Mouse (Mus musculus) heart, embryonic 12.5 days (tissue): ENCODE results near the gene Stac2. TPM values are rescaled to one million over a fixed set of nuclear protein-coding genes. Genes with fewer than 3 reads are reported as not detected.

ENCODE experiments used
- ATAC-seq: fragments of 200-750 bp; cut with Nextera tagmentation; 2 replicates; pipeline ENCODE4 v1.8.0; 2017; ENCODE audit warnings: moderate TSS enrichment, moderate library complexity; ENCODE audit not compliant: insufficient number of reproducible peaks, low FRiP score
- H3K27ac ChIP-seq: fragments of 300-500 bp; sonication (generic); 2 replicates; pipeline ENCODE4 v1.5.1; 2016; ENCODE audit warnings: mild to moderate bottlenecking, moderate library complexity; ENCODE audit not compliant: poor library complexity, severe bottlenecking
- H3K27me3 ChIP-seq: fragments of 300-500 bp; sonication (generic); replicated peaks from 2 replicates; pipeline ENCODE4 v1.6.1; 2016; ENCODE audit warnings: mild to moderate bottlenecking, moderate library complexity
- H3K36me3 ChIP-seq: fragments of 300-500 bp; sonication (generic); 2 replicates; pipeline ENCODE4 v1.6.1; 2016; ENCODE audit warnings: mild to moderate bottlenecking, moderate library complexity
- H3K4me1 ChIP-seq: fragments of 300-500 bp; sonication (generic); replicated peaks from 2 replicates; pipeline ENCODE4 v1.6.1; 2016; ENCODE audit warnings: mild to moderate bottlenecking
- H3K4me2 ChIP-seq: fragments of 300-500 bp; sonication (generic); 2 replicates; pipeline ENCODE4 v1.6.1; 2016; ENCODE audit warnings: mild to moderate bottlenecking, moderate library complexity
- H3K4me3 ChIP-seq: fragments of 300-500 bp; sonication (generic); 2 replicates; pipeline ENCODE4 v1.5.1; 2016; ENCODE audit warnings: mild to moderate bottlenecking
- H3K9ac ChIP-seq: fragments of 300-500 bp; sonication (generic); 2 replicates; pipeline ENCODE4 v1.6.1; 2016; ENCODE audit warnings: mild to moderate bottlenecking, moderate library complexity
- H3K9me3 ChIP-seq: fragments of 300-500 bp; sonication (generic); replicated peaks from 2 replicates; pipeline ENCODE4 v1.6.1; 2016; ENCODE audit warnings: mild to moderate bottlenecking, moderate library complexity
- WGBS: fragments of 180-500 bp; shearing (Covaris S2); methylation state at CpG from one replicate; pipeline ENCODE4 v1.1.7; 2016; 5-methylcytosine and 5-hydroxymethylcytosine counted together
- polyA plus RNA-seq: library from polyadenylated mRNA; unstranded; fragments of >200 nt; fragmentation: Nextera tagmentation; extraction: Ambion mirVana; gene quantifications from 2 replicates; pipeline ENCODE4 v1.2.1, GENCODE M21; 2016

The Stac2 gene
- polyA plus RNA-seq, 1 experiment from 2014 or later, result 0.47 TPM

DNA sequence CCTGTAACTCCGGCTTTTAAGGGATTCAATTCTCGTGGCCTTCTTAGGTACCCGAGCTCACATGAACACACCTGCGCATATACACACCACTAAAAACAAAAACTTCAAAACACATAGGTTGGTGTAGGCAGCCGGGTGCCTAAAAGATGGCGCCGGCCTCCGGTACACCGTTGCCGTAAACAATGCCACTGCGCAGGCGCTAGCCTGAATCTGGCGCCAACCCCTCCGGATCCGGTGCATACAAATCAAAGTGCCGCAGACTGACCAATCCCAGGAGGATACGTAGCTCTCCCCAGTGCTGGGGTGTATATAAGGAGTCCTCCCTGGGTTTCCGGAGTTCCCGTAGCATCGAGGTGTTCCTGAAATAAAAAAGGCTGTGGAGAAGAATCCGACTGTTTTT is 14.0 kb upstream of the Stac2 start:
- Histone ChIP-seq H3K36me3 (no peaks in the 10 kb centered on the region), H3K4me1 (no peaks in the 10 kb centered on the region; the same call in 1 of the 2 replicates), H3K9ac (no peak overlapping the region), H3K4me3 (no peak overlapping the region), H3K9me3 (peaks cover 11% of the 10 kb centered on the region), H3K27ac (no peak overlapping the region), H3K4me2 (no peak overlapping the region), H3K27me3 (peaks cover 5% of the 10 kb centered on the region; the same call in 1 of the 2 replicates)
- WGBS, result 89% methylated on average over 21 of the region's 21 CpGs
- no peak for ATAC-seq

DNA sequence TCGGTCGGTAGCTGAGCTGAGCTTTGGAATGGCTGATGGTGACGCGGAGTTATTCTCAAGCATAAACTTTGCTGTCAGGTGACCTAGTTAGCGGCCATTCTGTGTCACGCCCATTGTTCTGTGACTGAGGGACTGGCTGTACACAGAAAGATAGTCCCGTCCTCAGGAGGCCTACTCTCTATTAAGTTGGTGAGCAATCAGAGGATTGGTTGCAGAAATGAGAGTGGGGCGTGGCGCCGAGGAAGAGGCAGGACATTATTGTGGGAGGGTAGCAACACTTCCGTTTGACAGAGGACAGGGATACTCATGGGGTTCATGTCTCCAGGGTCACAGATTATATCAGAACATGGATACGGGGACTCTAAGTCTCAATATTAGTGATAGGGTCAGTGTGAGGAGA is 12.9 kb upstream of the Stac2 start:
- H3K4me1 ChIP-seq, result no peaks in the 10 kb centered on the region; the same call in 1 of the 2 replicates
- no peak overlapping the region for H3K9ac ChIP-seq
- WGBS, result 88% methylated on average over 12 of the region's 12 CpGs
- H3K27ac ChIP-seq, result no peak overlapping the region
- no peak overlapping the region for H3K4me3 ChIP-seq
- H3K36me3 ChIP-seq, result no peaks in the 10 kb centered on the region
- H3K27me3 ChIP-seq, result peaks cover 5% of the 10 kb centered on the region; the same call in 1 of the 2 replicates
- H3K4me2 ChIP-seq, result no peak overlapping the region
- no peak for ATAC-seq
- peaks cover 11% of the 10 kb centered on the region for H3K9me3 ChIP-seq

DNA sequence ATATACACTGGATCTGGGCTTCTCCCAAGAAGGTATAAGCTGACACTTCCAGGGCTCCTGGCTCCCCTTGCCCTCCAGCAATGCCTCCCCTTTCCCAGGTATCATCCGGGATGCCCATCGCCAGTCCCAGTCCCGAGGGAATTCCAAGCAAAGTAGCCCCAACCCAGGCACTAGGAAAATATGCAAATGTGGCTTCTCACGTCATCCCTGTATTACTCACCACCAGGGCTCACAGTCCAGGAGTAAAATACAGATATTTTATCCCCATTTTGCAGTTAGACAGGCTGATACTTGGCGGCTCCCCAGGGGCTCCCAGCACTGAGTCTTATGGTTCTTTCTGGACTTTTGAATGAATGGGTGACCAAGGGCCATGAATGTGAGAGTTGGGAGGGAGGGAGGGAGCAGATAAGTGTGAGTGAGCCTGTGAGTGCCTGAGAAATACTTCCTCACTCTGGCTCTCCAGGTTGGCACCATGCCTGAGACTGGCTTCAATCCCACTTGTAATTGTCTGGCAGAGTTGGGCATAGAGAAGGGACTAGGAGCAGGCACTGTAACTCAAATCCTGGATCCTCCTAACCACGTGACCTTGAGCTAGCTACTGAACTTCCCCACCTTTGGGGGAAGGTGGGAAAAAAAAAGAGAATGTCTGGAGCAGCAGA is 8.8 kb upstream of the Stac2 start:
- Histone ChIP-seq H3K27ac (no peak overlapping the region), H3K9ac (no peak overlapping the region), H3K4me2 (no peak overlapping the region), H3K9me3 (peaks cover 5% of the 10 kb centered on the region), H3K4me3 (no peak overlapping the region), H3K36me3 (no peaks in the 10 kb centered on the region), H3K4me1 (peaks cover 6% of the 10 kb centered on the region), H3K27me3 (peaks cover 15% of the 10 kb centered on the region)
- 37% methylated on average over 6 of the region's 6 CpGs for WGBS
- no peak for ATAC-seq

DNA sequence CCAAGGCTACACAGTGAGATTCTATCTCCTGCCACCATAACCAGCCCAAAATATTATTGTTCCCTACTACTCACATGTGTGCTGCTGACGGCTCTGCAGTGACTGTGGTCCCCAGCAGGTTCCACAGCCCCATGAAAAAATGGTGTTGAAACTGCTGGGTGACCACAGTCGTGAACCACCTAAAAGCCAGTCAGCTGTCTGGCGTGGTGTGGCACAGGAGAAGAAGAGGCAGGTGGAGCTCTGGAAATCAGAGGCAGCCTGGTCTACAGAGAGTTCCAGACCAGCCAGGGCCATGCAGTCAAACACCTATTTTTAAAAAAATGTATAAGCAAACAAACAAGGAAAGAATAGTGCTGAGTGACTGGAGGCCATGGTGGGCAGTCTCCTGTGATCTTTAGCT is 8.2 kb upstream of the Stac2 start:
- Histone ChIP-seq H3K9me3 (no peaks in the 10 kb centered on the region), H3K4me2 (no peak overlapping the region), H3K27me3 (peaks cover 17% of the 10 kb centered on the region), H3K4me3 (no peak overlapping the region), H3K4me1 (peaks cover 7% of the 10 kb centered on the region), H3K27ac (no peak overlapping the region), H3K36me3 (no peaks in the 10 kb centered on the region), H3K9ac (no peak overlapping the region)
- WGBS, result 71% methylated on average over 3 of the region's 3 CpGs
- no peak for ATAC-seq

DNA sequence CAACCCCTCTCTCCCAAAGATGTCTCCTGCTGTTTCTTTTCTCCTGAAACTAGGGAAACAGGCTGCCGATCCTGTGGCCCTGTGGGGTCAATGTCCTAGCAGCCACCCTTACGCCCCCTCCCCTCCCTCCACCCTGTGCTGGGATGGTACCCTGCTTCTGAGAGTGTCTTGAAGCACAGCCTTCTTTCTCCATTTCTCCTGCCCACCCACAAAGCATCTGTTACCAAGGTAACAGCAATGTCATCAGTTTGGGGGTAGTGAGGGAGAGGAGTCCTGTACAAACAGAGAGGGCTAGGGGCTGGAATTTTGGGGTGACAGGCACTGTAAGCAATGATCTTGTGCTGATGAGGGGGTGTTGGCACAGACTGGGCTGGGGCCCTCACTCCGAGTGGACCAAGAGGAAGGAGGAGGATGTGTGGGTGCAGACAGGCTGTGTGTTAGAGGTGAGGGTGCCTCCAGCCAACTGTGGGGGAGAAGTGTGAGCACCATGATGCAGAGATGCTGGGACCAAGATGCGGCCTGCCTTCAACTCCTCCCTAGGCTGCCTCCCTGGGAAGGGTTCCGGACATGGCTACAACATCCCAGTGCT is 6.9 kb upstream of the Stac2 start:
- Histone ChIP-seq H3K27ac (no peak overlapping the region), H3K4me2 (no peak overlapping the region), H3K4me1 (peaks cover 7% of the 10 kb centered on the region), H3K36me3 (no peaks in the 10 kb centered on the region), H3K4me3 (no peak overlapping the region), H3K27me3 (peaks cover 20% of the 10 kb centered on the region), H3K9ac (no peak overlapping the region), H3K9me3 (no peaks in the 10 kb centered on the region)
- WGBS, result 65% methylated on average over 5 of the region's 5 CpGs
- ATAC-seq, result no peak

DNA sequence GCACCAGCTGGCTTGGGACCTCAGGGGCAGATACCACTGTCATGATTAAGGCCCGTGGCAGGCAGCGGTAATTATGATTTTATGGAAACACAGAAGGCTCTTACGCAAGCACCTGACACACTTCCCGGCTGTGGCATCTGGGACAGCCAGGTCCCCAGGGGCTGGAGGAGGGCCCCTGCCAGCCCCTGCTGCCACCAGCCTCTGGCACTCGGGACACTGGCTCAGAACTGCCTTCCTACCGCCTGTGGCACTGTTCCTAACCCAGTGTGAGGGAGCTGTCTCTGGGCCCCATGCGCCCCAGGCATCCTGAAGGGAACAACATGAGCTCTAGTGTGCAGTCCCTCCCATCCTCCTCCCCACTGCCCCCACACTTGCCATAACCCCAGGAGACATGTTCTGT is 6.4 kb upstream of the Stac2 start:
- ATAC-seq, result no peak
- Histone ChIP-seq H3K4me1 (peaks cover 7% of the 10 kb centered on the region), H3K4me2 (no peak overlapping the region), H3K27me3 (peaks cover 24% of the 10 kb centered on the region), H3K9ac (no peak overlapping the region), H3K9me3 (no peaks in the 10 kb centered on the region), H3K27ac (no peak overlapping the region), H3K4me3 (no peak overlapping the region), H3K36me3 (no peaks in the 10 kb centered on the region)
- WGBS, result 68% methylated on average over 7 of the region's 7 CpGs

DNA sequence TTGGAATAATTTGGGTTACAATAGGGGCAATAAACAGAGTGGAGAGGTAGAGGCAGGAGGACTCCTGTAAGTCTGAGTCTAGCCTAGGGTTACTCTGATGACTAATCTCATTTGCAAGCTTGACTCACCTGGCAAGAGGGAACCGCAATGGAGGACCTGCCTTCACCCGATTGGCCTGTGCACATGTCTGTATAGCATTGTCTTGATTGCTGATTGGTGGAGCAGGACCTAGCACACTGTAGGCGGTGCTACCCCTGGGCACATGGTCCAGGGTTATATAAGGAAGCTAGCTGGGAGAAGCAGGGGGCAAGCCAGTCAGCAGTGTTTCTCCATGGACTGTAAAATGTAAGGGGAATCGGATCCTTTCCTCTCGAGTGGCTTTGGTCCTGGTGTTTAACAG is 4.7 kb upstream of the Stac2 start:
- no peak for ATAC-seq
- no peak overlapping the region for H3K27ac ChIP-seq
- H3K9me3 ChIP-seq, result no peaks in the 10 kb centered on the region
- peaks cover 10% of the 10 kb centered on the region for H3K4me1 ChIP-seq
- peaks cover 31% of the 10 kb centered on the region for H3K27me3 ChIP-seq
- H3K9ac ChIP-seq, result no peak overlapping the region
- WGBS, result 80% methylated on average over 5 of the region's 5 CpGs
- H3K36me3 ChIP-seq, result no peaks in the 10 kb centered on the region
- no peak overlapping the region for H3K4me2 ChIP-seq
- no peak overlapping the region for H3K4me3 ChIP-seq

DNA sequence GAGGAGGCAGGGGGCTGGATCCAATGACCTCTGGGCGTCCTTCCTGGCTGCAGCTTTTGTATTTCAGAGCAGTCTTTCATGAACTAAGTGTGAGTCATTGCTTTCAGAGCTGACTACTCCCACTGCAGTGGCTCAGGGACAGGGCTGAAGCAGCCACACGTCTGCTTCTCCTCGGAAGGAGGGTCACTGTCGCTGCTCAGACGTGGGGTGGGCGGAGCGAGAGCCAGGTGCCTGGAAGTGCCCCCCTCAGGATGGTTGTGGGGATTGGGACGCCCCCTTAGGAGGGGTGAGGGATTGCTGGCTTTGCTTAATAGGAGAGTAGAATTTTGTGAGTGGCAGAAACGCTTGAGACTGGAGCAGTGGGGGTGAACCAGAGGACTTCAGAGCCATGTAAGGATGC is 4.2 kb upstream of the Stac2 start:
- no peaks in the 10 kb centered on the region for H3K9me3 ChIP-seq
- peak overlapping the region; percentile 46 for H3K4me2 ChIP-seq
- 22% methylated on average over 9 of the region's 9 CpGs for WGBS
- no peak overlapping the region for H3K27ac ChIP-seq
- H3K4me3 ChIP-seq, result no peak overlapping the region
- H3K9ac ChIP-seq, result 0 out of 2 replicates have a peak overlapping the region, but pooled peaks have one; percentile 44
- peaks cover 37% of the 10 kb centered on the region for H3K27me3 ChIP-seq
- 0 out of 2 replicates have a peak, but pooled peaks have one; percentile 16 for ATAC-seq
- peaks cover 14% of the 10 kb centered on the region for H3K4me1 ChIP-seq
- no peaks in the 10 kb centered on the region for H3K36me3 ChIP-seq

DNA sequence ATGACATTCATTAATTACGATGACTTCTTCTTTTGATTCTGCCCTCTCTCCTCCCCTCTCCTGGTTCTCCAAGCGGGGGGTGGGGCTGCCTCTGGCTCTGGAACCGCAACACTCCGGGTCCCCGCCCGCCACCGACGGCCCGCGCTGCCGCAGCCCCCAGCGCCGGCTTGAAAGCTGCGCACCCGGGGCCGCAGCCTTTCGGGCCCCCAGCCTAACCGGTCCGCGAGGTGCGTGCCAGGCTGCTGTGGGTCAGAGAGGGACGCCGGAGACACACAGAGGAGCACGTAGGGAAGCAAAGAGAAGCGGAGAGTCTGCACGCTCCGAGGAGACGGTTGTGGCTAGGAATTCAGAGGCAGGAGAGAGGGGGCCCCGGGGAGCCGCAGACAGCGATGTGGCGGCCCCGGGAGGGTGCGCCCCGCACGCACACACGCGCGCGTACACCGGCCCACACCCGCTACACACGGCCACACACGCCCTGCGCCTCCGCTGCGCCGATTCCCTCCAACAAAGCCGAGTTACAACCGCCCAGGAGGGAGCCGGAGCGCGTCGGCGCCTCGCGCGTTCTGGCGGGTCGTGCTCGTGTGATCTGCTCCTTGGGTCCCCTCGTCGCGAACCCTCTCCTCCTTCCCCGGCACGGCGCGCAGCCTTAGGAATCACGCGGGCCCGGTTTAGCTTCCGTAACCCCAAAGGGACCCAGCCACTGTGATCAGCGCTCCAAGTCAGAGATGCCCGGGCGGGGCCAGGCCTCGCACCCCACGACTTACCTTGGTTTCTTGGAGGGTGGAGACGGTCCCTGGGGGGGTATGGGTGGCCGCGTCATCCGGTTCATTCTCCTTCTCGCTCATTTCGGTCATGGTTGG is 903 bp downstream of the Stac2 start:
- WGBS, result under 1% methylated on average over 83 of the region's 83 CpGs
- H3K27ac ChIP-seq, result no peak overlapping the region
- H3K9ac ChIP-seq, result peak overlapping the region; percentile 68
- ATAC-seq, result no peak
- peaks cover 32% of the 10 kb centered on the region for H3K4me1 ChIP-seq
- peak overlapping the region; percentile 53 for H3K4me3 ChIP-seq
- peak overlapping the region; percentile 83 for H3K4me2 ChIP-seq
- H3K27me3 ChIP-seq, result peaks cover 77% of the 10 kb centered on the region
- H3K9me3 ChIP-seq, result no peaks in the 10 kb centered on the region
- no peaks in the 10 kb centered on the region for H3K36me3 ChIP-seq

DNA sequence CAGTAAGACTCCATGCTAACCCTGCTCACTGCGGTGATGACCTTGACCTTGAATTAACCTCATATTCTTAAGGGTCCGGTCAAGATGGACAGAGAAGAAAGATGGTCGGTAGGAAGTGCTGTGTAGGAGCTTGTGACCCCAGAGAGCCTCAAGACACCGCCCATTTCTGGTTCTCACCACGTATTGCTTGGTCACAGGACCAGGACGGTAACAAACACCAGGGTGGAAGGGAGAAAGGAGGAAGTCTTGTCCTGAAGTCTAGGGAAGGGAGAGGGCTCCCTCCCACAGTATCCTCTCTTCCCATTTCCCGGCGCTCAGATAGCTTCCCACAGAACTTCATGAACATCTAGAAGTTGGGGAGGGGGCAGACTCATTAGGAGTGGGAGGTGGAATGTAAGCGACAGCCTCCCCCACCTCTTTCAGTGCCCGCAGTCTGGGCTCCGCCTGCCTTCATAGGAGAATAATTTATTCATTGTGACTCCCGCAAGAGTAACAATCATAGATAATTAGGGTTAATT is 1.6 kb downstream of the Stac2 start:
- Histone ChIP-seq H3K4me3 (peak overlapping the region; percentile 53), H3K4me2 (peak overlapping the region; percentile 83), H3K27ac (no peak overlapping the region), H3K27me3 (peaks cover 73% of the 10 kb centered on the region), H3K9ac (0 out of 2 replicates have a peak overlapping the region, but pooled peaks have one; percentile 68), H3K9me3 (no peaks in the 10 kb centered on the region), H3K4me1 (peaks cover 30% of the 10 kb centered on the region), H3K36me3 (no peaks in the 10 kb centered on the region)
- ATAC-seq, result no peak
- 6% methylated on average over 12 of the region's 12 CpGs for WGBS

DNA sequence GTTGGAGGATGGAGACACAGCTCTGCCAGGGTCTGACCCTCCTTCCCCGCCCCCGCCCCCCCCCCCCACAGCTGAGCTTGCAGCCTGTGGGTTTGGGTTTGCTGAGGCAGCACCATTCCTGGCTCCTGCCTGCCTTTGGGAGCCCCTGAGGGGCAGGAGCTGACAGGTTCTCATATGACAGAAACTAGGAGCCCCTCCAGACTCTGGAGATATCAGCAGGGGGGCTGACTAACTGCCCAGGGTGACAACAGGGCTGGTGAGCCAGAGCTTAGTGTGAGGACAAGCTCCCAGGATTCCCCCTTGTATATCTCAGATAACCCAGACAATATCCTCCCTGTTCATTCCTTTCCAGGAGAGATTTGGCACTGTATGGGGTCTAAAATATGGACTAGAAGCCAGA is 2.3 kb downstream of the Stac2 start:
- Histone ChIP-seq H3K36me3 (no peaks in the 10 kb centered on the region), H3K9me3 (no peaks in the 10 kb centered on the region)
- WGBS, result 22% methylated on average over 2 of the region's 2 CpGs

More for the DNA sequence above, 2.3 kb downstream of the Stac2 start:
- peaks cover 73% of the 10 kb centered on the region for H3K27me3 ChIP-seq
- no peak for ATAC-seq
- peaks cover 35% of the 10 kb centered on the region for H3K4me1 ChIP-seq
- no peak overlapping the region for H3K27ac ChIP-seq
- H3K4me3 ChIP-seq, result no peak overlapping the region
- H3K9ac ChIP-seq, result no peak overlapping the region
- H3K4me2 ChIP-seq, result no peak overlapping the region
